Mouse (Mus musculus) hindbrain, embryonic 10.5 days (tissue): ENCODE measurements at regions not wholly inside any gene's neighbourhood (a gene's known extent, or its start where the extent isn't known, plus 50 kb on each side); places are given as distances from the start of the nearest gene placed in this dataset.

Experiments
- DNase-seq: peaks from one replicate; pipeline ENCODE4 v3.0.0-alpha.2; 2017; ENCODE audit warnings: low spot score
- H3K27ac ChIP-seq: fragments of 300-500 bp; sonication (generic); 2 replicates; pipeline ENCODE4 v1.5.1; 2016; ENCODE audit warnings: mild to moderate bottlenecking, moderate library complexity
- H3K27me3 ChIP-seq: fragments of 300-500 bp; sonication (generic); 2 replicates; pipeline ENCODE4 v1.6.1; 2016; ENCODE audit warnings: mild to moderate bottlenecking; ENCODE audit not compliant: poor library complexity, insufficient read depth, severe bottlenecking
- H3K36me3 ChIP-seq: fragments of 300-500 bp; sonication (generic); 2 replicates; pipeline ENCODE4 v1.6.1; 2016; ENCODE audit warnings: mild to moderate bottlenecking, moderate library complexity
- H3K4me1 ChIP-seq: fragments of 300-500 bp; sonication (generic); replicated peaks from 2 replicates; pipeline ENCODE4 v1.6.1; 2016; ENCODE audit warnings: mild to moderate bottlenecking
- H3K4me3 ChIP-seq: fragments of 300-500 bp; sonication (generic); 2 replicates; pipeline ENCODE4 v1.5.1; 2016; ENCODE audit warnings: mild to moderate bottlenecking, moderate library complexity
- H3K9me3 ChIP-seq: fragments of 300-500 bp; sonication (generic); 2 replicates; pipeline ENCODE4 v1.6.1; 2016; ENCODE audit warnings: mild to moderate bottlenecking, moderate library complexity
- WGBS: fragments of 180-500 bp; shearing (Covaris S2); methylation state at CpG from one replicate; pipeline ENCODE4 v1.1.7; 2016; 5-methylcytosine and 5-hydroxymethylcytosine counted together

DNA sequence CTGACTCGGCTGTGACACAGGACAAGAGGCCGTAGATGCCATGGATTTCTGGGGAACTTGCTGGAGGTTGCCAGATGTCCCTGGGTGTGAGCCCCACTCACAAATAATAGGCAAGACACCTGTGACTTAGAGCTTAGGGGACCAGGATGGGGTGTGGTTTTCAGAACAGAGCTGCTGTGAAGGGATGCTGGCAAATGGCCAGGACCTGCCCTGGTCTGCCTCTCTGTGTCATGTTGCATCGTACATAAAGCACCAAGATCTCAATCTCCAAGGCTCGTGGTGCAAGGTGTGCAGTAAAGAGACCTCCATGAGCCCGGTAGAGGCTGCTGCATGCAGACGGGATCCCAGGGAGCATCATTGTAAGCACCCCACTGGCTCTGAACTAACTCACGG lies 113.8 kb downstream of the 1810010D01Rik start:
- no peaks in the 10 kb centered on the region for H3K4me1 ChIP-seq
- no peaks in the 10 kb centered on the region for H3K36me3 ChIP-seq
- no peaks in the 10 kb centered on the region for H3K27me3 ChIP-seq
- WGBS, result 85% methylated on average over 7 of the region's 7 CpGs
- peak overlapping the region; percentile 13; the same call in 1 of the 2 replicates for H3K27ac ChIP-seq
- H3K4me3 ChIP-seq, result no peak overlapping the region
- H3K9me3 ChIP-seq, result no peaks in the 10 kb centered on the region
- DNase-seq, result no peak

DNA sequence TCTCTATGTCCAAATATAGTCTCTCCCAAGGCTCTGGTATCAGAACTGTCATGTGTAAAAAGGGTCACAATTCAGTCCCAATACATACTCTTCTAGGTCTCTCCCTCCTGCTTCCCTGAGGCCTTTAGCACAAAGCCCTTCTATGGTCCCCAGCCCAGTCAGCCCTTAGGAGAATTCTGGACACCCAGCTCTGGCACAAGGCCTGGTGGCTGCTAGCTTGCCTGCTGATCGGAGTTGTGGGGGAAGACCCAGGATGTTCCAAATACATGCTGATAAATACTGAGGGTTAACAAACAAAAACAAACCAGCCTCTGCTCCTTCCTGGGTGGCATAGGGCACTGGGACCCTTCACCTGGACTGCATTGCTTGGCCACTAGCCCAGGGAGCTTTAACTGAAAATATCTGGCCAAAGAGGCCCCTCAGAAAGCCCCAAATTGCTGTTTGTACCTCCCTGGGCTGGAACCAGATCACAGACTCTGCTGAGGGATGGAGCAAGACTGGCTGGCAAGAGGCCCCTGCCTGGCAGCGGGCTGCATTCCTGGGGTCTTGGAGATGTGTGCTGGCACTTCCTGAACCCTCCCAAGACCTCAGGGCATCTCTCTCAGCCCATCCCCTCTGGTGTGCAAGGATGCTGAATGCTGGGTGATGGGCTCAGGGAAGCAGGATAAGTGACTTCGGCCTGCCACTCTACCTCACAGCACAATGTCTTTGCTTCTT lies 114.3 kb downstream of the 1810010D01Rik start:
- Histone ChIP-seq H3K4me3 (no peak overlapping the region), H3K4me1 (no peaks in the 10 kb centered on the region), H3K9me3 (no peaks in the 10 kb centered on the region), H3K36me3 (no peaks in the 10 kb centered on the region), H3K27ac (0 out of 2 replicates have a peak overlapping the region, but pooled peaks have one; percentile 9), H3K27me3 (no peaks in the 10 kb centered on the region)
- WGBS, result 90% methylated on average over 3 of the region's 3 CpGs
- DNase-seq, result no peak

DNA sequence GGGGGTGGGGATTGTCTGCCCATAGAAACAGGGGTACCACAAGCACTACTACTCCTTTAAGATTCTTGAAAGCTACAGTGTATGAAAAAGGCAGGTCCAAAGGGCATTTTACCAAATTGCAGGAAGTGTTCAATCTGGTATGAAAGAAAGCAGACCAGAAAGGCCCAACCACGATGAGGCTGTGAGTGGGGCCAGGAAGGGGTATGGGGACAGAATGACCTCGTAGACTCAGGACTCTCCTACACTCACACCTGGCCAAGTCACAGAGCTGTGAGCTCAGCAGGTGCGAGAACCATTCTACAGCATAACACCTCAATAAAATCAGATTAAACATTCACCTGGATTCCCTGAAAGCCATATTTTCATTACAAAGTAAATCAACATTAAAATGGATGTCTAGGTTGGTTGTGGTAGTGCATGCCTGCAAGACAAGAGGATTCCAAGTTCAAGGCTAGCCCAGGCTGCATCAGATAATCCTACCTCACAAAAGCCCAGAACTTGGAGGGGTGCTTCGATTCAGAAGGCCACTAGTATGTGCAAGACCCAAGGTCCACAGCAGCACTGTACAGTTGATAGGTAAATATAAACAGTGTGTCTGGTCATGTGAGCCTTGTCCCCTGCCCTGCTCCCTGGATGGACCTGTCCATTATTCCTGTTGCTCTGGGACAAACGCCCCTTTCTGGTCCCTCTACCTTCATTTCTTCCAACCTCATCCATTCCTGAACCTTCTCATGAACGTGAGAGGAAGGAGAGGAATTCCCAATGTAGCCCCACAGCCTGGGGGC lies 115.3 kb downstream of the 1810010D01Rik start:
- Histone ChIP-seq H3K4me1 (no peaks in the 10 kb centered on the region), H3K27ac (no peak overlapping the region), H3K27me3 (no peaks in the 10 kb centered on the region), H3K36me3 (no peaks in the 10 kb centered on the region), H3K9me3 (no peaks in the 10 kb centered on the region), H3K4me3 (no peak overlapping the region)
- DNase-seq, result no peak
- 81% methylated on average over 6 of the region's 6 CpGs for WGBS

DNA sequence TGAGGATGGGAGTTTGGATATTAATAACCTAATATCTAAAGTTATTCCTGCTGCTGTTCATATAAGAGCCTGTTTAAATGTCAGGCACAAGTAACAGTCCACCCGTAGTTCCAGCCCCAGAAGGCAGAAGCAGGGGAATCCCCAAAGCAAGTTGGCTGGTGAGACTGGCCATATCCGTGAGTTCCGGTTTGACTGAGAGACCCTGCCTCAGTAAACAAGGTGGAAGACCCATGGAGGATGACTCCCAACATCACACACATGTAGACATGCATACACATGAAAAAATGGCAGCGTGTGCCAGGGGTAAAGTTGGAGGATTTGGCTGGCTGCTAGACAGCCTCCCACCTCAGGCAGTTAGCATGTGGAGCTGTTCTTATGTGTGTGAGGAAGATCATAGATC lies 117.1 kb downstream of the 1810010D01Rik start:
- Histone ChIP-seq H3K36me3 (no peaks in the 10 kb centered on the region), H3K27ac (no peak overlapping the region), H3K9me3 (no peaks in the 10 kb centered on the region), H3K4me3 (no peak overlapping the region), H3K27me3 (no peaks in the 10 kb centered on the region), H3K4me1 (no peaks in the 10 kb centered on the region)
- WGBS, result 92% methylated on average over 4 of the region's 4 CpGs
- DNase-seq, result no peak

DNA sequence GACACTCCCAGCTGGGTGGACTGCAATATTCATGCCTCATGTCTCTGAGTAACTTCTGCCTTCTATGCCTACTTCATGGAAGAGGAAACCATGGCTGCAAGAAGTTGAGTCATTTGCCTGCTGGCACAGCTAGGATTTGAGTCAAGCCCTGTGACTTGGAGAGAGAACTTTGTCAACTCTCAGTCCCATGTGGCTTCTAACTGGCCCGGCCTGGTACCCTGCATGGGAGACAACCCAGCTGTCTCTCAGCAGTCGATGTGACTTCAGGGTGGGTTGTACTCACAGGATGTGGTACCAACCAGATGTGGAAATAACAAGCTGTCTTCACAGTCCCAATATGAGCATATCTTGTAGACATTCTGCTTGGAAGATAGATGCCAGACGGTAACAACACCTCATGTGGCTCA lies 118.6 kb downstream of the 1810010D01Rik start:
- H3K9me3 ChIP-seq, result 0 out of 2 replicates have a peak, but pooled peaks cover 2% of the 10 kb centered on the region
- H3K27ac ChIP-seq, result no peak overlapping the region
- H3K27me3 ChIP-seq, result no peaks in the 10 kb centered on the region
- no peak overlapping the region for H3K4me3 ChIP-seq
- no peaks in the 10 kb centered on the region for H3K36me3 ChIP-seq
- WGBS, result 88% methylated on average over 3 of the region's 3 CpGs
- DNase-seq, result no peak
- no peaks in the 10 kb centered on the region for H3K4me1 ChIP-seq

DNA sequence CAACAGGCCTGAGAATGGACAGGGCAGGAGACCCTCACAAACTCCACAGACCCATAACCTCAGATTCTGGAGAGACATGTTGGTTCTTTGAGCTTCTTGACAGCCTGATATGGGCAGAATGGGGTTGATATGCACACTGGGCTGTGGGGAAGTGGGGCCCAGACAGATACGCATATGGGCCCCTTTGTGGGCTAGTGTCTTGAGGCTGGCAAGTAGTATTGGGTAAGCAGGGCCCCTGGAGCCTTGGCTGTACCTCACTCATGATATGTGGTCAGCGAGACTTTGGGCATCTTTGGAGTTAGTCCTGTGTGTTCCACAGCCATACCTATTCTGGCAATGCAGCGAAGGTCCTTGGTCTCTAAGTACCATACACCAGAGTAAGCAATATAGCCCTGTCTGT lies 119.3 kb downstream of the 1810010D01Rik start:
- DNase-seq, result no peak
- WGBS, result 87% methylated on average over 3 of the region's 3 CpGs
- Histone ChIP-seq H3K9me3 (0 out of 2 replicates have a peak, but pooled peaks cover 2% of the 10 kb centered on the region), H3K27me3 (no peaks in the 10 kb centered on the region), H3K27ac (no peak overlapping the region), H3K36me3 (no peaks in the 10 kb centered on the region), H3K4me1 (no peaks in the 10 kb centered on the region), H3K4me3 (no peak overlapping the region)

DNA sequence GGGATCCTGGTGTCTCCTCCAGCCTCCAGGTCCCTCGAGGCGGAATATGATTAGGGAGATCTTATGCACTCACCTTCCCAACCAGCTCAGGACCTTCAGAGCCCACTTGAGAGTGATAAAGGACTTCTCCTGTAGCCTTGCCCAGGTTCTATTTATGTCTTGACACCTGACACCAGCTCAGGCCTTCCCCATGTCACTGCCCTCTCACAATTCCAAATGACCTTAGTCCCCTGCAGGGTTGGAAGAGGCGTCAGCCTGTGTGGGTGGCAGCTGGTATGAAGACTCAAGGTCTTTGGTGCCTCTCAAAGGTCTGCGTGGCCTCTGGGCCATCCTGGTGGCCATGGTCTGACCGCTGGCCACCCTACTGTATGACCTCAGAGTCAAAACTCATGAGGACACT lies 120.1 kb downstream of the 1810010D01Rik start:
- no peak for DNase-seq
- H3K27me3 ChIP-seq, result no peaks in the 10 kb centered on the region
- 74% methylated on average over 5 of the region's 5 CpGs for WGBS
- H3K4me1 ChIP-seq, result no peaks in the 10 kb centered on the region
- no peaks in the 10 kb centered on the region for H3K36me3 ChIP-seq
- no peak overlapping the region for H3K27ac ChIP-seq
- 0 out of 2 replicates have a peak, but pooled peaks cover 2% of the 10 kb centered on the region for H3K9me3 ChIP-seq
- no peak overlapping the region for H3K4me3 ChIP-seq

DNA sequence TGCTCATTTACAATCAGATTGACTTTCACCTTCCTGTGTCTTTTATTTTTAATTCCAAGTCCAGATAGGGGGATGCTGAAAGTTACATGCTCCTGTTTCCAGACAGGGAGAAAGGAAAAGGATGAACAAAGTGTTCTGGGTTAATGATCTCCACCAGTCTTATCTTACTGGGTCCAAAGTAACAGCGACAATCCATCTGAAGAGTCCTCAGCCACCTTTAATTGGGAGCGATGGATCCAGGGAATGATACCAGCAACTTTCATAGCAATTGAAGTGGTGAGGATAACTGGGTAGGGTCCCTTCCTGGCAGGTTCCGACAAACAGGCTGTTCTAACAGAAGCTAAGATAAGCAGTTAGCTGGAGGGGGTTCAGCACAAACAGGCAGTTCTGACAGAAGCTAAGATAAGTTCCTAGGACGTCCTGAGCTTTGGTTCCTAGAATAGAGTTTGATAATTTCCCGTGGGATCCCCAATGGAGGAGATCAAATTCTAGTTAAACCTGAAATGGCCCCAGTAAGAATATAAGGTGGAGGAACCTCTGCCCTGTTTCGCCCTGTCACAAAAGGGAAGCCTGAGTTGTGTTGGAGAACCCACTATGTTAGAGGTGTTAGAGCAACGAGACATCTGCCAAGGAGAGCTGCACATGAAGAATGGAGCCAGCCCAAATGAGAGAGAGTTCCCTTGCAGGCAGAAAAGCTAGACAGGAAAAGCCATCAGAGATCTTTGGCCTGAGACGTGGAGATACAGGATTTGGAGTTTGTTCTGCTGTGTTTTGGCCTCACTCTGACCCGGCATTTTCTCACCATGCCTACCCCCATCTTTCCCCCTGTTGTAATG lies 124.8 kb downstream of the 1810010D01Rik start:
- no peak for DNase-seq
- WGBS, result 82% methylated on average over 9 of the region's 9 CpGs
- H3K27me3 ChIP-seq, result no peaks in the 10 kb centered on the region
- no peak overlapping the region for H3K27ac ChIP-seq
- H3K36me3 ChIP-seq, result no peaks in the 10 kb centered on the region
- no peak overlapping the region for H3K4me3 ChIP-seq
- peaks cover 4% of the 10 kb centered on the region for H3K4me1 ChIP-seq
- H3K9me3 ChIP-seq, result 0 out of 2 replicates have a peak, but pooled peaks cover 2% of the 10 kb centered on the region

DNA sequence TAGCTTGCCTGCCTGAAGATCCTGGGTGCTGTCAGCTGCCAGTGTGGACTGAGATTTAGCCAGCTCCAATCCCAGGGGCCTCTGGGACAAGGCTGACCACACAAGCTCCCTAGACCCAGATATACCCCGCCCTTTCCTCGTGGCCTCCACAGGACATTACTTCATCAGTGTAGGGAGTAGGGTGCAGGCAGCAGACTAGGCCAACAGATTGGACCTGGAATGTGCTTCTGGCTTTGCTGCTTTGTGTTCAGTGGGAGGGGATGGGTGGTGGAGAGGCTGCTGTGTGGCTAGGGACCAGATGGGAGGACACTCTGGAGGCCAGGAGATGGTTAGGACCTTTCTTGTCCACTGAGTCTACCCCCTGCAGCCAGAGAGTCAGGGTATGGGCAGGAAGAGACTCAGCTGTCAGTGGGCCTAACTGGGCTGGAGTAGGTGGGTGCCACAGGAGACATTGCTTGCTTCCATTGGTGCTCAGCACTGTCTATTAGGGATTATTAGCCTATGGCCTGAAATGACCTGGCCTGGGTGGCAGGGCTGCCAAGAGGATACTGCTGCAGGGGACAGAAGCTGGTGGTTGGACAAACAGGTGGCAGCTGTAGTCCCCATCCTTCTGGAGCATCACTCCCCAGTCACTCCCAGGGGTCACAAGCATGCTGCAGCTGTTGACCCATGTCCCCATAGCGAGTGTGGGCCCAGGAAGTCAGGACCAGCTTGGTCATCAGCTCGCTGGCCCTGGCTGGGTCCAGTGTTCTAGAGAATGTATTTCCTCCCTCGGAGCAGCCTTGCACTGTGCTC lies 132.5 kb upstream of the Ccnd1 start:
- no peaks in the 10 kb centered on the region for H3K9me3 ChIP-seq
- no peaks in the 10 kb centered on the region for H3K4me1 ChIP-seq
- no peak for DNase-seq
- 82% methylated on average over 5 of the region's 5 CpGs for WGBS
- no peaks in the 10 kb centered on the region for H3K36me3 ChIP-seq
- H3K27me3 ChIP-seq, result no peaks in the 10 kb centered on the region
- no peak overlapping the region for H3K27ac ChIP-seq
- H3K4me3 ChIP-seq, result no peak overlapping the region

DNA sequence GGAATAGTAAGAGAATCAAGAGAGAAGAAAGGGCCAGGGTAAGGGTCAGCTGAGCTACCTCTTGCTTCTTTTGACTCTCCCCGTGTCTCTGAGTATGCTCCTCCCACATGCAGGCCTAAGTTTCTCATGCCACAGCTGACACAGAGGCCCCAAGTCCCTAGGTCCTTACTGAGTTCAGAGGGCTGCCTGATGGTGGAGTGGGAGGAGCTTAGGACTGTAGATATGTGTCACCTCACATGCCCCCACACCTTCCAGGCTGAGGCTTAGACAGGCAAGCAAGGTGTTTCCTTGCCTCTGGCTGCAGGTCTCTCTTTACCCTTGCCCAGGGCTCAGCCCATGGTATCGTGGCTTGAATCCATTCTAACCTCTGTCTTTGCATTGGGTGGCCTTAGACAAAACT lies 131.8 kb upstream of the Ccnd1 start:
- no peak for DNase-seq
- 79% methylated on average over 2 of the region's 2 CpGs for WGBS

DNA sequence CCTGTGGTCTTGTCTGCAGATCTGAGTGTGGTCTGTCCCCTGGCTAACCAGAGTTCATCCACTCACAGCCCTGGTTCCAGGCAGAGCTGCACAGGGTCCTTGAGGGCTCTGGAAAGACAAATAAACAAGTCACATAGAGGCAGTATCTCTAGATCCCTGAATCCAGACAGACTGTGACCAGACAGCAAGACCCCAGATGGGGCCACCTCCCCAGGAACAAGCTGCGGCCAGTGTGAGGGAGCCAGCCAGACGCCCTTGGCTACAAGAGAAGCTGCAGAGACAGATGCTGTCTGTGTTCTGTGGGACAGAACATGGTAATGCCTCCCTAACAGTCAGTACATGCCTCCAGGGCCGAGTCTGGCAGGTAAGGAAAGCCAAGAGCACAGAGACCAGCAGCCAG lies 127.6 kb upstream of the Ccnd1 start:
- Histone ChIP-seq H3K4me3 (no peak overlapping the region), H3K27ac (0 out of 2 replicates have a peak overlapping the region, but pooled peaks have one; percentile 2), H3K4me1 (no peaks in the 10 kb centered on the region), H3K36me3 (no peaks in the 10 kb centered on the region), H3K9me3 (no peaks in the 10 kb centered on the region), H3K27me3 (no peaks in the 10 kb centered on the region)
- DNase-seq, result no peak
- WGBS, result 53% methylated on average over 3 of the region's 3 CpGs

More for the DNA sequence above, 131.8 kb upstream of the Ccnd1 start:
- H3K4me3 ChIP-seq, result no peak overlapping the region
- H3K36me3 ChIP-seq, result no peaks in the 10 kb centered on the region
- H3K4me1 ChIP-seq, result no peaks in the 10 kb centered on the region
- H3K27me3 ChIP-seq, result no peaks in the 10 kb centered on the region
- no peak overlapping the region for H3K27ac ChIP-seq
- H3K9me3 ChIP-seq, result no peaks in the 10 kb centered on the region

DNA sequence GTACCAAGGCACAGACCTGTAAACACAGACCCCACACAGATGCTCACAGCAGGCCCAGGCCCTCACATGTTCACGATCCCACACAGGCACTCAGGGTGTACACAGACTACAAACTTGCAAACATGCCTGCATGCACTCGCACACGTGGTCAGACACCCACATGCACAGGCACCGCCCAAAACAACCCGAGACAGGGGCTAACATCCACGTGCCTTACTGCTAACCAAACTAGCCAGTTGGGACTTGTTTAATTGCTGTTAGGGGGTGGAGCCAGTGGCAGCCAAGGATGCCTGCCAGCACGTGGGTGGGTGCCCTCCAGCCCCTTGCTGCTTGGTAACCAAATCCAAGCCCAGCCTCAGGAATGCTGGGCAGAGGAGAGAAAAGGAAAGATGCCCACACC lies 116.6 kb upstream of the Ccnd1 start:
- no peak for DNase-seq
- no peak overlapping the region for H3K27ac ChIP-seq

More for the DNA sequence above, 116.6 kb upstream of the Ccnd1 start:
- WGBS, result 68% methylated on average over 7 of the region's 7 CpGs
- H3K36me3 ChIP-seq, result no peaks in the 10 kb centered on the region
- no peak overlapping the region for H3K4me3 ChIP-seq
- H3K4me1 ChIP-seq, result peaks cover 6% of the 10 kb centered on the region; the same call in 1 of the 2 replicates
- no peaks in the 10 kb centered on the region for H3K27me3 ChIP-seq
- H3K9me3 ChIP-seq, result peaks cover 9% of the 10 kb centered on the region; the same call in 1 of the 2 replicates
